Mouse (Mus musculus) C2C12 (cell line): Measurements from ENCODE around the gene Gm14459. TPM values are rescaled to one million over a fixed set of nuclear protein-coding genes. Genes with fewer than 3 reads are reported as not detected.
"Not testable (repeated sequence)": the region's sequence is repeated elsewhere in the genome, so short reads cannot be mapped to it uniquely, and the experiment has no call there.

Source experiments
- H3K27me3 ChIP-seq: one replicate; pipeline ENCODE4 v1.6.1; 2011; ENCODE audit not compliant: control insufficient read depth, insufficient read depth, insufficient read length
- H3K36me3 ChIP-seq: one replicate; pipeline ENCODE4 v1.6.1; 2011; ENCODE audit not compliant: control insufficient read depth, insufficient read depth
- H3K4me3 ChIP-seq: one replicate; pipeline ENCODE4 v1.5.1; 2011; ENCODE audit warnings: mild to moderate bottlenecking, control low read depth; ENCODE audit not compliant: poor library complexity, insufficient read depth, severe bottlenecking
- H3K79me2 ChIP-seq: one replicate; pipeline ENCODE4 v1.6.1; 2011; ENCODE audit not compliant: control insufficient read depth, insufficient read depth
- H3K79me3 ChIP-seq: one replicate; pipeline ENCODE4 v1.6.1; 2011; ENCODE audit warnings: low read depth, control low read depth
- H3ac ChIP-seq: one replicate; pipeline ENCODE3; 2011; ENCODE audit warnings: low read depth; ENCODE audit not compliant: control insufficient read depth, insufficient read length
- CEBPB ChIP-seq: IDR thresholded peaks from one replicate; pipeline ENCODE4 v1.6.1; 2011; ENCODE audit warnings: low read depth, mild to moderate bottlenecking, control low read depth, moderate library complexity
- CTCF ChIP-seq: IDR thresholded peaks from one replicate; pipeline ENCODE4 v1.5.1; 2011; ENCODE audit not compliant: control insufficient read depth, insufficient read depth, insufficient read length
- FOSL1 ChIP-seq: IDR thresholded peaks from one replicate; pipeline ENCODE4 v1.8.0; 2011; ENCODE audit warnings: mild to moderate bottlenecking, low read length; ENCODE audit not compliant: poor library complexity, insufficient read depth, severe bottlenecking
- MAX ChIP-seq: IDR thresholded peaks from one replicate; pipeline ENCODE4 v1.6.1; 2011; ENCODE audit warnings: mild to moderate bottlenecking, control low read depth
- MYOD1 ChIP-seq: IDR thresholded peaks from one replicate; pipeline ENCODE4 v1.6.1; 2011; ENCODE audit warnings: low read depth; ENCODE audit not compliant: control insufficient read depth, insufficient read length
- MYOG ChIP-seq: IDR thresholded peaks from one replicate; pipeline ENCODE4 v1.6.1; 2011; ENCODE audit not compliant: control insufficient read depth, insufficient read length; ENCODE audit errors: extremely low read depth
- USF1 ChIP-seq: IDR thresholded peaks from one replicate; pipeline ENCODE4 v1.6.1; 2011; ENCODE audit warnings: low read depth, mild to moderate bottlenecking, control low read depth, moderate library complexity
- long read RNA-seq, 2 experiments: library from polyadenylated mRNA; unstranded; transcript quantifications; one replicate each; pipeline ENCODE4 v2.0.0; 2019 to 2020
- polyA plus RNA-seq: library from polyadenylated mRNA; unstranded; fragments of >200 nt; fragmentation: generic; extraction: Trizol; gene quantifications from one replicate; pipeline ENCODE4 v1.2.1, GENCODE M21; 2012; ENCODE audit warnings: missing spikeins

The Gm14459 gene
- not detected for polyA plus RNA-seq
- long read RNA-seq, experiment 1: 0 reads
- long read RNA-seq, experiment 2: 0 reads

DNA sequence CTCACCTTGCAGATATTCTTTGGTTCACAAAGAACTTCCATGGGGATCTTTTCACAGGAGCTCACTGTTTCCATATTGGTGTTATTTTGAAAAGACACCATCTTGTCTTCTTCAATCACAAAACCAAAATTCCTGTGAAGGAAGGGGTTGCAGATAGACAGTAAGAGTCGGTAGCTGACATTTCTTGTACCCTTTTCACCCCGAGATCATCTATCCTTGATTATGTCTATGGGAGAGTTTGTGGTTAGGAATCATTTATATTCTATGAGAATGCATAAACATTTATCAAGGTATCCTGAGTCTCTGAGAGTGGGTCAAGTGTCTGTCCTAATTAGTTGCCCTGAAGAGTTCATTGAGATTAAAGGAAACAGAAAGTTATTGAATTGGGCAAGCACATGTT is at the start of gene Gm14459:
TSS of gene Gm14459 (minus strand) at position 101 of the 400 bp plus-strand sequence.
- Histone ChIP-seq H3K27me3 (no peaks in the 10 kb centered on the region), H3K4me3 (no peak within 1 kb of the TSS), H3K36me3 (no peaks in the 10 kb centered on the region), H3ac (no peak within 1 kb of the TSS), H3K79me3 (no peaks in the 10 kb centered on the region), H3K79me2 (no peaks in the 10 kb centered on the region)
- TF ChIP-seq CEBPB: no peak
- TF ChIP-seq MAX: no peak
- TF ChIP-seq MYOD1: no peak
- TF ChIP-seq FOSL1: no peak
- no peak for TF ChIP-seq MYOG
- TF ChIP-seq CTCF: no peak
- no peak for TF ChIP-seq USF1

DNA sequence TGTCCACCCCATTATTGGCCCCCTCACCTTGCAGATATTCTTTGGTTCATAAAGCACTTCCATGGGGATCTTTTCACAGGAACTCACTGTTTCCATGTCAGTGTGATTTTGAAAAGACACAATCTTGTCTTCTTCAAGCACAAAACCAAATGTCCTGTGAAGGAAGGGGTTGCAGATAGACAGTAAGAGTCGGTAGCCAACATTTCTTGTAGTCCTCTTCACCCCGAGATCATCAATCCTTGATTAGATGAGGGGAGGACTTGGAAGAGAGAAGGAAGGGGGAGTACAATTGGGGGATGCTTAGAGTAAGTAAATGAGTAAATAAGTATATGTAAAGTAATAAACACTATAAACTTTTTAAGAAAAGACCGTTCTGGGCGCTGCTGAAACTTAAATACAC is 23.4 kb upstream of the Gm14459 start, which contains the start of gene Ssxb6:
TSS of gene Ssxb6 (minus strand) at position 101 of the 400 bp plus-strand sequence.
- H3K79me3 ChIP-seq, H3K4me3 ChIP-seq, H3K27me3 ChIP-seq, H3K79me2 ChIP-seq, H3ac ChIP-seq, H3K36me3 ChIP-seq: not testable (repeated sequence)

Other genes starting within 250 kb of the Gm14459 start
- gene Ssxb10, start 197.5 kb downstream of the Gm14459 start, polyA plus RNA-seq: not detected
- gene Ssxb9, start 158.0 kb downstream of the Gm14459 start, polyA plus RNA-seq: not detected
- gene Ssxb1, start 111.6 kb downstream of the Gm14459 start, polyA plus RNA-seq: not detected
- gene Ssxb2, start 63.2 kb downstream of the Gm14459 start, polyA plus RNA-seq: not detected
- gene Ssxb6, start 23.3 kb upstream of the Gm14459 start, polyA plus RNA-seq: not detected
- gene Ssxb3, start 66.9 kb upstream of the Gm14459 start, polyA plus RNA-seq: not detected
- not detected for gene Ssxb8, start 165.9 kb upstream of the Gm14459 start, polyA plus RNA-seq
- not detected for gene Ssx9, start 223.5 kb upstream of the Gm14459 start, polyA plus RNA-seq